Mouse (Mus musculus): ENCODE data around the gene 2310003L06Rik. TPM values are rescaled to one million over a fixed set of nuclear protein-coding genes. Genes with fewer than 3 reads are reported as not detected.

The 2310003L06Rik gene
- polyA plus RNA-seq (2014; fragmentation: Illumina TruSeq; extraction: RNeasy Lipid Tissue Mini Kit (QIAGEN cat#74804)): 0.57 TPM

GRCm38 (mm10) chr5:87969201-87969600, at the start of gene 2310003L06Rik, which contains the start of gene Gm28434:
Gene 2310003L06Rik, plus strand, starts transcription at chr5:87969459.
Gene Gm28434, plus strand, starts transcription at chr5:87969517.

DNA sequence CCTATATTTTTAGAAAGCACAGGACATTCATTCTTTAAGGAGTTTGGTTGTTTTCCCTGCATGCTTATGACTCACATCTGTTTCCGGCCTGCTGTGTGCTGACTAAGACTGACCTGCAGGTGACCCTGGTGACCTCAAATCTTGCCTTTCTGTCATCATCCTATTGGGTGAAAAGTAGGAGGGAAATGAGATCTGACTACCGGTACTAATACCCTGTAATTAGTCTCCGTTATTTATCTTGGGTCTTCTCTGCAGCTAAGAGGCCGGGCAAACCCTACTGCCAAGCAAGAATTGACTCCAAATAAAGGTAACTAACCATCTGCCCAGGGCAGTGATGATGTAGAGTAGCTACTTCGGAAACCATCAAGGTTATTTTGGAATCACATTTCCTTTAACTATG, 43.9 kb upstream of the 2310003L06Rik start, which contains the start of gene Csn3:
Csn3 (plus strand) TSS at position 208 of the 400 bp plus-strand sequence.

GRCm38 (mm10) chr5:87979139-87979538, 9.9 kb downstream of the 2310003L06Rik start, which contains the start of gene Cabs1:
Gene Cabs1, plus strand, starts transcription at chr5:87979439.

DNA sequence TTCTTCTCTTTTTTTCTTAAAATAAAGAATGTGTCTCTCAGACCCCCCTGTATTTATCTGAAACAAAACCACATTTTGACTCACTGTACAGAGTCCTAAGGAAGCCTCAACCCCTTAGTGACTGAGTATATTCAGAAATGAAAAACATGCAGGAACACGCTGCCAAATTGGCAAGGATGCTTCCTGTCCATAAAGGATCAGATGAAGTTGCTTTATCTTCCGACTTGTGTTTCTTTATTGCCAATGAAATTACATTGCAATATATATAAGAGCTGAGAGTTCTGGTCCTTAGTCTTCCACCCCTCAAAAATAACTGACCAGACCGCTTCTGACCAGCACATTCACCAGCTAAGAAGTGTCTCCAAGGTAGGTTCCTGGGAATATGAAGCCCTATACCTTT, 33.0 kb downstream of the 2310003L06Rik start, which contains the start of gene Smr3a:
Smr3a (plus strand) TSS at position 301 of the 400 bp plus-strand sequence.

Other genes starting within 250 kb of the 2310003L06Rik start
- gene Csn1s2a, start 194.9 kb upstream of the 2310003L06Rik start, polyA plus RNA-seq (2014; fragmentation: Illumina TruSeq; extraction: RNeasy Lipid Tissue Mini Kit (QIAGEN cat#74804)): not detected
- gene Csn1s2b, start 161.4 kb upstream of the 2310003L06Rik start, polyA plus RNA-seq (2014; fragmentation: Illumina TruSeq; extraction: RNeasy Lipid Tissue Mini Kit (QIAGEN cat#74804)): not detected
- gene Prr27, start 143.8 kb upstream of the 2310003L06Rik start, polyA plus RNA-seq (2014; fragmentation: Illumina TruSeq; extraction: RNeasy Lipid Tissue Mini Kit (QIAGEN cat#74804)): not detected
- not detected for gene Odam, start 84.4 kb upstream of the 2310003L06Rik start, polyA plus RNA-seq (2014; fragmentation: Illumina TruSeq; extraction: RNeasy Lipid Tissue Mini Kit (QIAGEN cat#74804))
- gene Csn3, start 43.9 kb upstream of the 2310003L06Rik start, polyA plus RNA-seq (2014; fragmentation: Illumina TruSeq; extraction: RNeasy Lipid Tissue Mini Kit (QIAGEN cat#74804)): not detected
- not detected for gene Gm28434, start 58 bp downstream of the 2310003L06Rik start, polyA plus RNA-seq (2014; fragmentation: Illumina TruSeq; extraction: RNeasy Lipid Tissue Mini Kit (QIAGEN cat#74804))
- gene Cabs1, start 10.0 kb downstream of the 2310003L06Rik start, polyA plus RNA-seq (2014; fragmentation: Illumina TruSeq; extraction: RNeasy Lipid Tissue Mini Kit (QIAGEN cat#74804)): not detected
- not detected for gene Smr3a, start 33.1 kb downstream of the 2310003L06Rik start, polyA plus RNA-seq (2014; fragmentation: Illumina TruSeq; extraction: RNeasy Lipid Tissue Mini Kit (QIAGEN cat#74804))
- not detected for gene Smr2, start 117.1 kb downstream of the 2310003L06Rik start, polyA plus RNA-seq (2014; fragmentation: Illumina TruSeq; extraction: RNeasy Lipid Tissue Mini Kit (QIAGEN cat#74804))
- not detected for gene Gm11116, start 142.1 kb downstream of the 2310003L06Rik start, polyA plus RNA-seq (2014; fragmentation: Illumina TruSeq; extraction: RNeasy Lipid Tissue Mini Kit (QIAGEN cat#74804))
- gene Gm11115, start 184.6 kb downstream of the 2310003L06Rik start, polyA plus RNA-seq (2014; fragmentation: Illumina TruSeq; extraction: RNeasy Lipid Tissue Mini Kit (QIAGEN cat#74804)): not detected

Data from ovary, adult 10 weeks (tissue).